Mouse (Mus musculus) T-helper 1 cell (primary cell): Measurements from ENCODE around the gene Nfic.
"Not testable (repeated sequence)": the region's sequence is repeated elsewhere in the genome, so short reads cannot be mapped to it uniquely, and the experiment has no call there.

ENCODE experiments used
- in situ Hi-C: fragments of 300-600 bp; cut with MboI, MseI; formaldehyde crosslinking; loops from one replicate; pipeline ENCODE4 v1.15.1; 2025; ENCODE audit warnings: high pct_unique_total_duplicates

The Nfic gene

GRCm38 (mm10) chr10:81460471-81460870, 5.0 kb upstream of the Nfic start:
- in situ Hi-C loops, result no loop called here

GRCm38 (mm10) chr10:81459399-81459798, 4.0 kb upstream of the Nfic start:
- in situ Hi-C loops, result loop anchor here (10.0 kb wide), 1 partner anchor 65 kb away; the partner anchor contains the start of gene Smim24

GRCm38 (mm10) chr10:81458267-81458666, 2.8 kb upstream of the Nfic start:
- in situ Hi-C loops, result loop anchor here (10.0 kb wide), 1 partner anchor 63 kb away; the partner anchor contains the start of gene Smim24

- in situ Hi-C loops, result loop anchor here (10.0 kb wide), 1 partner anchor 63 kb away; the partner anchor contains the start of gene Smim24
These were observed 2.2 kb upstream of the Nfic start for GRCm38 (mm10) chr10:81457624-81458023.

- in situ Hi-C loops, result loop anchor here (10.0 kb wide), 1 partner anchor 62 kb away; the partner anchor contains the start of gene Smim24
These were observed 1.6 kb upstream of the Nfic start for GRCm38 (mm10) chr10:81456983-81457563.

GRCm38 (mm10) chr10:81454106-81454505, 1.3 kb downstream of the Nfic start:
- in situ Hi-C loops, result loop anchor here (10.0 kb wide), 1 partner anchor 59 kb away; the partner anchor contains the start of gene Smim24

GRCm38 (mm10) chr10:81452947-81453288, 2.5 kb downstream of the Nfic start:
- in situ Hi-C loops, result loop anchor here (10.0 kb wide), 1 partner anchor 58 kb away; the partner anchor contains the start of gene Smim24

GRCm38 (mm10) chr10:81452237-81452946, 3.0 kb downstream of the Nfic start:
- in situ Hi-C loops, result loop anchor here (10.0 kb wide), 1 partner anchor 58 kb away; the partner anchor contains the start of gene Smim24

GRCm38 (mm10) chr10:81451365-81451745, 4.1 kb downstream of the Nfic start:
- in situ Hi-C loops, result loop anchor here (10.0 kb wide), 1 partner anchor 57 kb away; the partner anchor contains the start of gene Smim24

- in situ Hi-C loops, result loop anchor here (10.0 kb wide), 1 partner anchor 56 kb away; the partner anchor contains the start of gene Smim24
These were observed 4.6 kb downstream of the Nfic start for GRCm38 (mm10) chr10:81450641-81451364.

GRCm38 (mm10) chr10:81450140-81450539, 5.3 kb downstream of the Nfic start:
- in situ Hi-C loops, result loop anchor here (10.0 kb wide), 1 partner anchor 55 kb away; the partner anchor contains the start of gene Smim24

- in situ Hi-C loops, result not testable (repeated sequence)
These were observed 9.9 kb downstream of the Nfic start for GRCm38 (mm10) chr10:81445516-81445915.

GRCm38 (mm10) chr10:81441019-81441418, 14.4 kb downstream of the Nfic start:
- in situ Hi-C loops, result no loop called here

GRCm38 (mm10) chr10:81435436-81435835, 20.0 kb downstream of the Nfic start:
- in situ Hi-C loops, result no loop called here

GRCm38 (mm10) chr10:81434361-81435263, 20.8 kb downstream of the Nfic start:
- in situ Hi-C loops, result no loop called here

GRCm38 (mm10) chr10:81433541-81434289, 21.7 kb downstream of the Nfic start:
- in situ Hi-C loops, result no loop called here

- in situ Hi-C loops, result no loop called here
These were observed 22.6 kb downstream of the Nfic start for GRCm38 (mm10) chr10:81432868-81433262.

- in situ Hi-C loops, result no loop called here
These were observed 23.1 kb downstream of the Nfic start for GRCm38 (mm10) chr10:81432169-81432867.

GRCm38 (mm10) chr10:81431526-81432168, 23.8 kb downstream of the Nfic start:
- in situ Hi-C loops, result no loop called here
